Mouse (Mus musculus) gastrocnemius, postnatal 4 days (tissue): ENCODE data around the gene Adcy10. TPM values are rescaled to one million over a fixed set of nuclear protein-coding genes. Genes with fewer than 3 reads are reported as not detected.
A peak's percentile ranks its signal among the peaks of the same experiment; 100 is the strongest.

Experiments
- DNase-seq, 2 experiments: peaks; one replicate each; pipeline ENCODE4 v3.0.0; 2021 to 2022; ENCODE audit warnings: low spot score in 2 of 2, mixed read lengths in 2 of 2
- long read RNA-seq, 2 experiments: library from polyadenylated mRNA; stranded (forward); transcript quantifications; one replicate each; pipeline ENCODE4 v2.0.0; 2021
- total RNA-seq, 2 experiments: library from RNA; stranded (reverse); gene quantifications; 2 replicates each; pipeline ENCODE4 v1.2.3; 2021

The Adcy10 gene
- under 1 TPM; 0.23 to 0.42 TPM for total RNA-seq
- long read RNA-seq, experiment 1 = 0 reads
- long read RNA-seq, experiment 2, partial matches to known transcripts = 0 of 2 reads
- long read RNA-seq, experiment 2, other reads (novel, unspliced or antisense) = 2 of 2 reads

GRCm38 (mm10) chr1:165484688-165485233 is at the start of gene Adcy10:
TSS of gene Adcy10 (plus strand) at chr1:165485183.
- DNase-seq = no peak

- DNase-seq = no peak
Observed at GRCm38 (mm10) chr1:165438289-165439021, 46.5 kb upstream of the Adcy10 start.

GRCm38 (mm10) chr1:165440788-165441187 is 44.2 kb upstream of the Adcy10 start:
- DNase-seq = no peak

- DNase-seq = no peak
Observed at GRCm38 (mm10) chr1:165441201-165441600, 43.8 kb upstream of the Adcy10 start.

GRCm38 (mm10) chr1:165441719-165442118 is 43.3 kb upstream of the Adcy10 start:
- no peak for DNase-seq

GRCm38 (mm10) chr1:165459041-165459502 is 25.9 kb upstream of the Adcy10 start:
- DNase-seq = no peak

GRCm38 (mm10) chr1:165459503-165460181 is 25.3 kb upstream of the Adcy10 start:
- peak; percentile 39 to 60 for DNase-seq

- peak; percentile 100 for DNase-seq
Observed at GRCm38 (mm10) chr1:165460360-165460800, 24.6 kb upstream of the Adcy10 start, which contains the start of the genes Dcaf6 and Mpc2. TSS of gene Dcaf6 (minus strand) at chr1:165460475. TSS of gene Mpc2 (plus strand) at chr1:165460637.

- DNase-seq = peak; percentile 97
Observed at GRCm38 (mm10) chr1:165460801-165461377, 24.1 kb upstream of the Adcy10 start.

- no peak for DNase-seq
Observed at GRCm38 (mm10) chr1:165461681-165462080, 23.3 kb upstream of the Adcy10 start.

GRCm38 (mm10) chr1:165462861-165463260 is 22.1 kb upstream of the Adcy10 start:
- DNase-seq = no peak

GRCm38 (mm10) chr1:165464574-165464973 is 20.4 kb upstream of the Adcy10 start:
- no peak for DNase-seq

- DNase-seq = no peak
Observed at GRCm38 (mm10) chr1:165468971-165469370, 16.0 kb upstream of the Adcy10 start.

GRCm38 (mm10) chr1:165469717-165470116 is 15.3 kb upstream of the Adcy10 start:
- no peak for DNase-seq

- DNase-seq = no peak
Observed at GRCm38 (mm10) chr1:165471490-165471889, 13.5 kb upstream of the Adcy10 start.

- DNase-seq = no peak
Observed at GRCm38 (mm10) chr1:165486108-165486507, 1.1 kb downstream of the Adcy10 start.

- DNase-seq = no peak
Observed at GRCm38 (mm10) chr1:165489197-165489596, 4.2 kb downstream of the Adcy10 start.

- no peak for DNase-seq
Observed at GRCm38 (mm10) chr1:165498856-165499255, 13.9 kb downstream of the Adcy10 start.

GRCm38 (mm10) chr1:165503307-165504024 is 18.5 kb downstream of the Adcy10 start:
- no peak for DNase-seq

GRCm38 (mm10) chr1:165506303-165506702 is 21.3 kb downstream of the Adcy10 start:
- no peak for DNase-seq

- DNase-seq = no peak
Observed at GRCm38 (mm10) chr1:165510161-165510560, 25.2 kb downstream of the Adcy10 start.
